Mouse (Mus musculus) kidney, adult 2 months (tissue): ENCODE measurements around the gene Fbxl21. TPM values are rescaled to one million over a fixed set of nuclear protein-coding genes. Genes with fewer than 3 reads are reported as not detected.
A peak's percentile ranks its signal among the peaks of the same experiment; 100 is the strongest.

ENCODE experiments used
- DNase-seq: peaks from one replicate; pipeline ENCODE4 v3.0.0; 2021
- H3K27ac ChIP-seq: fragments of 200-500 bp; 2 replicates; pipeline ENCODE4 v1.5.1; 2012; ENCODE audit warnings: low read depth, low read length, control low read depth, inconsistent platforms; ENCODE audit not compliant: insufficient read depth
- H3K27me3 ChIP-seq: fragments of 200-500 bp; replicated peaks from 2 replicates; pipeline ENCODE4 v1.6.1; 2012; ENCODE audit warnings: mild to moderate bottlenecking, moderate library complexity, low read length, inconsistent platforms; ENCODE audit not compliant: control insufficient read depth, insufficient read depth
- H3K36me3 ChIP-seq: fragments of 200-500 bp; 2 replicates; pipeline ENCODE4 v1.6.1; 2012; ENCODE audit warnings: mild to moderate bottlenecking, moderate library complexity, low read length, inconsistent platforms; ENCODE audit not compliant: control insufficient read depth, insufficient read depth
- H3K4me1 ChIP-seq: fragments of 200-500 bp; 2 replicates; pipeline ENCODE4 v1.6.1; 2011; ENCODE audit warnings: low read length; ENCODE audit not compliant: control insufficient read depth, insufficient read depth
- H3K4me3 ChIP-seq: fragments of 200-500 bp; 2 replicates; pipeline ENCODE4 v1.5.1; 2011; ENCODE audit warnings: mild to moderate bottlenecking, low read depth, low read length, control low read depth; ENCODE audit not compliant: insufficient read depth
- CTCF ChIP-seq: fragments of 200-500 bp; conservative IDR thresholded peaks from 2 replicates; pipeline ENCODE4 v1.5.1; 2011; ENCODE audit warnings: low read depth, mild to moderate bottlenecking, control low read depth, low read length, moderate library complexity, mixed read lengths; ENCODE audit not compliant: insufficient read depth, insufficient read length
- POLR2A ChIP-seq: fragments of 200-500 bp; IDR thresholded peaks from one replicate; pipeline ENCODE4 v1.6.1; 2011; ENCODE audit warnings: low read depth, low read length, control low read depth
- WGBS: fragments of 180-500 bp; shearing (Covaris S2); methylation state at CpG from one replicate; pipeline ENCODE4 v1.1.7; 2018; 5-methylcytosine and 5-hydroxymethylcytosine counted together
- polyA plus RNA-seq: library from polyadenylated mRNA; depleted of rRNA; stranded (reverse); fragments of >200 nt; gene quantifications from 2 replicates; pipeline ENCODE4 v1.2.3, GENCODE M21; 2012

Gene Fbxl21
- polyA plus RNA-seq, 1 experiment, result 4.1 TPM

DNA sequence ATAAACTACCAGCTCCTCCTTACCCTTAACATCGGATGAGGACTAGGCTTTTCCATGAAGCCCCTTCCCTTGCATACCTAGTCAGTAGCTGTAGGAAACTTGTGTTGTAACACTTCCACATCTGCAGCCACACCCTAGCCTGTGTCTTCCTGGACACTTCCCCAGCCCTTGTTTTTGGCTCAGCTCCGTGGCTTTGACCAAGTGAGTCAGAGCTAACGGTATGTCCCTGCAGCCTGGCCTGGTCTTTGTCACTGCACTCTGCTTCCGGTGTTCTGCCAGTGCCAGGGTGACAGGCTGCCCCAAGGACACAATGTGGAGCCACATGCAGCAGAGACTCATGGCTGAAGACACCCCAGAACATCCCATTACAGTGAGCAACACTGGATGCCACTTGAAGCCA is 27.1 kb downstream of the Fbxl21 start:
- Histone ChIP-seq H3K4me1 (no peaks in the 10 kb centered on the region), H3K27ac (no peak overlapping the region), H3K36me3 (no peaks in the 10 kb centered on the region), H3K4me3 (no peak overlapping the region), H3K27me3 (no peaks in the 10 kb centered on the region)
- TF ChIP-seq CTCF (no peak), POLR2A (no peak)
- WGBS, result 59% methylated on average over 4 of the region's 4 CpGs
- DNase-seq, result peak; percentile 57

DNA sequence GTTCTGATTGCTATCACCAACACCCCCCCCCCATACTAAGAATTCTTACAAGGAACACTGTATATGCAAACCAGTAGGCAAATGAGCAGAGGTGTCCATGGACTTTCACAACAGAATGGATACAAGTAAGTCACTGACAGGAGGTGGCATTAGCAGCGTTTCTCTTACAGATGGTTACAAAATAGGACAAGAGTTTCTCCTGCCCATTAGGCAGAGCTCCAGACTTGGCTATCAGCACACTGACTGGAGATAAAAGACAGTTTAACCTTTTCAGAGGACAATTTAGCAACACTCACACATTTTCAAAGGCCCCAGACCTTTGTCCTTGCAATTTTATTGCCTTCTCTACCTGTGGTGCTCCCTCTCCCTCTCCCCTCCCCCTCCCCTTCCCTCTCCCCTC is 28.3 kb downstream of the Fbxl21 start:
- Histone ChIP-seq H3K27ac (no peak overlapping the region), H3K27me3 (no peaks in the 10 kb centered on the region), H3K4me1 (no peaks in the 10 kb centered on the region), H3K36me3 (no peaks in the 10 kb centered on the region), H3K4me3 (no peak overlapping the region)
- DNase-seq, result peak; percentile 22
- TF ChIP-seq CTCF, result no peak
- no peak for TF ChIP-seq POLR2A
- 43% methylated on average over 1 of the region's 1 CpGs for WGBS

DNA sequence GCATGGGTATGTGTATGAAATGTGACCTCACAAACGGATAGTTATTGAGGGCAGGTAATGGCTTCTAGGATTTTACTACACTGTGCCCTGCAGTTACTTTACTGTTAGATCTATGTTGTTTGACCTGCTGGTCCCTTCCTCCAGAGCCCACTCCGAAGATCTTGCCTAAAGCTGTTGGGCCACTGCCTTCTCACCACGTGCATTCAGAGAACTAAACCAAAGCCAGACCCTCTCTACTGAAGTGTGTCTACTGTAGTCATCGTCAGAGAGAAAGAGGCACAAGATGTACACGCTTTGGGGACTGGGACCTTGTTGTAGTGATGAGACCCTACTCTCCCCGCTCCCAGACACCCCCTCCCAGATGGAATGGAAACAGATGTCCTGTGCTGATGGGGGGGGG is 29.4 kb downstream of the Fbxl21 start:
- 87% methylated on average over 6 of the region's 6 CpGs for WGBS
- no peak overlapping the region for H3K27ac ChIP-seq
- no peak overlapping the region for H3K4me3 ChIP-seq
- H3K4me1 ChIP-seq, result no peaks in the 10 kb centered on the region
- DNase-seq, result no peak
- no peaks in the 10 kb centered on the region for H3K27me3 ChIP-seq
- H3K36me3 ChIP-seq, result no peaks in the 10 kb centered on the region
- TF ChIP-seq CTCF (no peak), POLR2A (no peak)

DNA sequence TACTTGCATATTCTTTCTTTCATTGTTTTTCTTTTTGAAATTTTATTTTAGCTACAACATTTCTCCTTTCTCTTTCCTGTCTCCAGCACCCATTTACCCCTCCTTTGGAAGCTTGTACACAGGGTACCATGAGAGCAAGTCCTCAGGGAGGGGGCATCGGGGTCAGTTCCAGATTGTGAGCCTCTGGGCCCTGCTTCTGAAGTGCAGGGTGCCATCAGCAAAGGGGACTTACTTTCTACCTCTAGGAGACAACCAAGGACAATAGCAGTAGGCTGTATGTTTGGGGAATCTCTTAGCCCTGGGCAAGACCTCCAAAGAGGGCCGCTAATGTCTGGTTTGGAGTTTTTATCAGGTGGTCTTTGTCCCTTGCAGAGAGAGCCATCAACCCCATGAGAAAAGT is 31.7 kb downstream of the Fbxl21 start:
- Histone ChIP-seq H3K4me1 (peaks cover 11% of the 10 kb centered on the region; the same call in 1 of the 2 replicates), H3K4me3 (no peak overlapping the region), H3K27ac (no peak overlapping the region), H3K27me3 (no peaks in the 10 kb centered on the region), H3K36me3 (no peaks in the 10 kb centered on the region)
- no peak for DNase-seq
- TF ChIP-seq POLR2A, result no peak
- TF ChIP-seq CTCF, result no peak
- 64% methylated on average over 2 of the region's 2 CpGs for WGBS

DNA sequence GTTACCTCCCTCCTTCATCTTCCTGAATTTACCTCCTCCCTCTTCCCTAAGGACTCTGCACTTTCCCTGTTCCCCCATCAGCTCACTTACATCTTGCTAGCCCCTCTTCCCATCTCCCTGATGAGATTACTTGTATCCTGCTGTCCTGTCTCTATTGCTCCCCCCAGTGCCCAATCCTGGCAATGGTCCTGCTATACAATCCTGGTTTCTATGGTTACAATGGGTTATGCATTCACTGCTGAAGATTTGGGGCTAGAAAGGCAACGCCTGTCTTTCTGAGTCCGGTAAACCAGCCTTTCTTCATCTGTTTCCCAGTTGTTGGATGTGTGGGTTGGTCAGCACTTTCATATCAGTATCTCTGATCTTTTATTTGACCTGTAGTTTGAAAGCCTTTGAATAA is 32.1 kb downstream of the Fbxl21 start:
- peak; percentile 32 for DNase-seq
- TF ChIP-seq POLR2A, result no peak
- peak; percentile 37; the same call in 1 of the 2 replicates for TF ChIP-seq CTCF
- Histone ChIP-seq H3K4me1 (peaks cover 15% of the 10 kb centered on the region; the same call in 1 of the 2 replicates), H3K27me3 (no peaks in the 10 kb centered on the region), H3K4me3 (no peak overlapping the region), H3K36me3 (no peaks in the 10 kb centered on the region), H3K27ac (no peak overlapping the region)
- WGBS, result 29% methylated on average over 2 of the region's 2 CpGs

DNA sequence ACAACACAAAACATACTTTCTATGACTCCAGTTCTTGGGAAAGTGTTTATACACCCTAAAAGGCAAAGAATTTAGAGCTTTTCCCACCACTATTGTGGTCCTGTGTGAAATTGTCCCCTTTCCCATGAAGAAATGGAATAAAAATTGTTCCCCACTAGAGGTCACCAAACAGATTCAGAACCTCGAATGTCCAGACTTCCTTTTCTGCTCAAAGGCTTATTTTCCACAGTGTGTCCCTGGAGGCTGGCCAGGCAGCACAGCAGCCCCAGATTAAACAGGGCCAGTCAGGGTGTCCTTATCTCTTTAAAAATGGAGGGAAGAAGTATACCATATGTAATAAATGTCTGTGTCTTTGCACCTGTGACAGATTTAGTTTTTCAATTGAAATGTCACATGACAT is 33.7 kb downstream of the Fbxl21 start:
- no peaks in the 10 kb centered on the region for H3K27me3 ChIP-seq
- no peak overlapping the region for H3K4me3 ChIP-seq
- peak; percentile 79 for DNase-seq
- no peak overlapping the region; the same call in 1 of the 2 replicates for H3K27ac ChIP-seq
- no peak for TF ChIP-seq POLR2A
- TF ChIP-seq CTCF, result peak; percentile 38
- 0% methylated on average over 1 of the region's 1 CpGs for WGBS
- no peaks in the 10 kb centered on the region for H3K36me3 ChIP-seq
- H3K4me1 ChIP-seq, result peaks cover 26% of the 10 kb centered on the region; the same call in 1 of the 2 replicates

DNA sequence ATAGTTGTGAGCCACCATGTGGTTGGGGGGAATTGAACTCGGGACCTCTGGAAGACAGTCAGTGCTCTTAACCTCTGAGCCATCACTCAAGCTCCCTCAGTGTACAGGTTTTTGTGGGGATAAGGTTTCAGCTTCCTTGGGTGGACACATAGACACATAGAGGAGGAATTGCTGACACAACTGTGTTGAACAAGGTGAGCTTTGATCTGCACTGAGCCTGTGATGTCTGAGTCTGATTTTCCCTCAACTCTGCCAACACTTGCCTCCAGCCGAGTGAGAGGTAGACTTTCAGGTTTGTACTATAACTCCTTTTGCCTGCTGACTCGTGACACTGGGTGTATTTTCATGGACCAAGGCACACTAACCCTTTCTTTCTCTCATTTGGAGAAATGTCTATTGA is 34.4 kb downstream of the Fbxl21 start:
- peak overlapping the region; percentile 58; the same call in 1 of the 2 replicates for H3K27ac ChIP-seq
- H3K27me3 ChIP-seq, result no peaks in the 10 kb centered on the region
- DNase-seq, result peak; percentile 92
- WGBS, result 41% methylated on average over 3 of the region's 3 CpGs
- no peaks in the 10 kb centered on the region for H3K36me3 ChIP-seq
- H3K4me3 ChIP-seq, result no peak overlapping the region
- peaks cover 29% of the 10 kb centered on the region; the same call in 1 of the 2 replicates for H3K4me1 ChIP-seq
- no peak for TF ChIP-seq POLR2A
- no peak for TF ChIP-seq CTCF

DNA sequence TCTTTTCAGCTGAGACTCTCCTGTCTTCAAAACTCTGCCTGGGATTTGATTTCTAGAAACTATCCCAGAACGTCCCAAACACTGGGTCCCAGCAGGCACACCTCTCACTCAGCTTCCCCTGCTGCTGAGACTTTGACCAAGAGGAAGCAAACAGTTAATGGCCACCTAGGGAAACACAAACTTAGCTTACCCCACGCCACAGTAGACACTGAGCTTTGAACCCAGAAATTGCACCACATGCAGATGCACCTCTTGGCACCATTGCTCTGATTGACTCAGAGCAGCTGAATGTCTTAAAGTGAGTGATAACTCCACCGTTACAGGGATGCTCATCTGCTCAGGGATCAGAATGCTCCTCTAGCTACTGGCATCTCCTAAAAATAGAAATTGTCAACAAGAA is 36.5 kb downstream of the Fbxl21 start:
- DNase-seq, result peak; percentile 91
- TF ChIP-seq POLR2A, result no peak
- TF ChIP-seq CTCF, result no peak
- Histone ChIP-seq H3K4me3 (no peak overlapping the region), H3K27ac (peak overlapping the region; percentile 99), H3K27me3 (no peaks in the 10 kb centered on the region), H3K36me3 (no peaks in the 10 kb centered on the region), H3K4me1 (peaks cover 29% of the 10 kb centered on the region; the same call in 1 of the 2 replicates)
- 46% methylated on average over 3 of the region's 3 CpGs for WGBS
